Mouse (Mus musculus) heart, adult 9 months (tissue): ENCODE measurements around the gene Maats1.

Experiments
- DNase-seq, 2 experiments: peaks; one replicate each; pipeline ENCODE4 v3.0.0; 2022; ENCODE audit warnings: low spot score in 2 of 2

Maats1 gene

DNA sequence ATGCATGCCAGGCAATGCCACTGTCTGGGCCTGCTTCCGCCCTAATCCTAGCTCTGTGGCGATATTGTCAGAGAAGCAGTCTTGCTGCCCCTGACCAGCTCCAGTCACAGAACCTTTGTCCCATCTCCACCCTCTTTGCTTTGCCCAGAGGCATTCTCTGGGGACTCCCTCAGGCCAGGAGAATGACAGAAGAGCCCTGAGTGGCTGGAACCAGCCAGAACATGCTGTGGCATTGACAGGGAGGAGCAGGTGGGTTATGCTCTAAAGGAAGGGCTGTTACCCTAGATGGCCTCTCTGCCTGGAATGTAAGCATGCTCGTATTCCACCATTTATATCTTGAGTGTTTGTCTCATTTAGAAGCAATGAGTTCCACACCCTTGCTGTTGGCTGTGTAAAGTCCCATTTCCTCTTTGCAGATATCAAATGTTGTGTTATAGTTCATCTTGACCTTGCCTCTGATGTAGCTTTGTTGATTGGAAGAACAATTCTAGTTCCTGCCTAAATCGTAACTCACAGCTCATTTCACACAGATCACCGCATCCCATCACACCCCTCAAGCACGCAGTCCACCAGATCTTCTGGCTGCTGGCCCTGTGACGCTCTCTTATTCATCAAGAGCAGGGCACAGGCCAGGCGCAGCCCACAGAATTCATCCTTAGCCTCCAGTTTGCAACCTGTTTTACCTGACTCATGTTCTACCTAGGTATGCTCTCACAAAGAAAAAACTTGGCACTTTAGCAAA lies 28.9 kb upstream of the Maats1 start:
- DNase-seq, result peak; percentile 52 to 55

DNA sequence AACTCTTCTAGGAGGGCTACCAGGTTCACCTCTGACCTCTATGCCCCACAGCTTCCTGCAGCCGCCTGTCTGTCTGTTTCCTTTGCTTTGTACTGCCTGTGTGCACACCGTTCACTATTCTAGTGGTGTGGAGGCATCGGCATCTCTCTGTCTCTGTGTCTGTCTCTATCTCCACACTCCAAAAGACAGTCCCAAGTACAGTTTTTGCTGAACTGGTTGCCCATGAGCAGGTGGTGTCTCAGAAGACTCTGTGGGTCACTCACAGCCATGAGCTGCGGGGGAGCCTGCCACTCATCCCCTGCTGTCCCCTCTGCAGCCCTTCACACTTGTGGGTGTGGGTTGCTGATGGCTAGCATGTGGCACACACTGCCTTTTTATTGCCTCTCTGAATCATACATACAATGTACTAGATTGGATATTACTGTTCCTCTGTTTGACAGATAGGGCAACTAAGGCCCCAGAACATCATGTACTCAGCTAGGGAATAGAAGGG lies 28.1 kb upstream of the Maats1 start:
- DNase-seq, result no peak

DNA sequence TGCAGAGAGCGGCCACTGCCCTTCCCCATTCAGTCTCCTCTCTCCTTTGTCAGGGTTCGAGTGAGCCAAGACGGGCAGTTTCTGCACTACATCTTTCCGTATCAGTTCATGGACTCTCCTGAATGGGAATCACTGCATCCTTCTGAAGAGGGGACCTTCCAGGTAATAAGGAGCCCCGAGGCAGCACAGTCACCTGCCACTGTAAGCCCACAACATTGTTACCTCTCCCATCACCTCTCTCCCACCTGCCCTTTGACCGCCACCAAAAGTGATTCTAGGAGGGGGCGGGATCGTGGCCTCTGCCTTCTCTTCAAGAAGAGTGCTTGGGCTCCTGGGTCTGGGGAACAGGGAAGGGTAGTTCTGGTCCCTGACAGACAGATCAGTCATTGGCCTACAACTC lies 27.5 kb upstream of the Maats1 start:
- DNase-seq, result no peak

DNA sequence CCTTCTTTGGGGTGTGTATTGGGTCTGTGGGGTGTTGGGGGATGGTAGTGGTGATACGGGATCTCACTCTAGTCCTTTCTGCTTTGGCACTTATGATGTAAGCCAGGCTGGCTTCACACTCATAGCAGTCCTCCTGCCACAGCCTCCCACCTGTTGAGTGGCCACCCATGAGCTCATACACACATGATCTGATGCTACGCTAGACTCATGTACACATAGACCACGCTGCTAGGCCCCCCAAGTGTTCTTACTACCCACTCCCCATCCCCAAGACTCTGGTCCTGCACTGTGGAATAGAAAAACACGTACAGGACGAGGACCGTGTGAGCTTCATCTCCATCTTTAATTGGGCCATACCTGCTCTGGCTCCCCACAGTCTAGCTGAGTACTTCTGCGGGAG lies 27.1 kb upstream of the Maats1 start:
- no peak for DNase-seq

DNA sequence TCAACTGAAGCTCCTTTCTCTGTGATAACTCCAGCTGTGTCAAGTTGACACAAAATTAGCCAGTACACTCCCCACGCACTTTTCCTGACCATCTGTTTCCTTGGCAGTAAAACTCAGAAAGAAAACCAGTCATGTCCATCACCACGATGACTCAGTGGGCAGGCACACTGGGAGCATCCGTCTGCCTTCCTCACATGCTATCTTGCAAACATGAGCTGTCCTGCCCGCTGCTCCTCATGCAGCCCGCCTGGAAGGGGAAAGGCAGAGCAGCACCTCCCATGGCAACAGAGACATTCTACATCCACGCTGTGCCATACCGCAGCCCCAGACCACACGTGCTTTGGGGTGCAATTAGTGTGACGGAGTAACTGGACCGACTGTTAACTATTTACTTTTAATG lies 26.4 kb upstream of the Maats1 start:
- DNase-seq, result peak; percentile 58 to 70

DNA sequence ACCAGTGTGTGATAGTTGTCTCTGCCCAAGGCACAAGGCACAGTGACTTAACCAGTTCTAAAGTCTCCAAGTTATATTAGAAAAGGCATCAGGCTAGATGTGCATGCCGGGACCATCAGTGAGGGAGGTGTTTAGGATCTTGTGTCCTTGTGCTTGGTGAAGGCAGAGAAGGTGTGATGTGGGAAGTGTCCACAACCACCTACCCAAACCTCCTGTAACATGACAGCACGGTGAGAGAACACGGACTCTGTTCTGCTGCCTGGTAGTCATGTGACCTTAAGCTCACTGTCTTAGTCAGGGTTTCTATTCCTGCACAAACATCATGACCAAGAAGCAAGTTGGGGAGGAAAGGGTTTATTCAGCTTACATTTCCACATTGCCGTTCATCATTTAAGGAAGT lies 24.3 kb upstream of the Maats1 start:
- DNase-seq, result no peak

DNA sequence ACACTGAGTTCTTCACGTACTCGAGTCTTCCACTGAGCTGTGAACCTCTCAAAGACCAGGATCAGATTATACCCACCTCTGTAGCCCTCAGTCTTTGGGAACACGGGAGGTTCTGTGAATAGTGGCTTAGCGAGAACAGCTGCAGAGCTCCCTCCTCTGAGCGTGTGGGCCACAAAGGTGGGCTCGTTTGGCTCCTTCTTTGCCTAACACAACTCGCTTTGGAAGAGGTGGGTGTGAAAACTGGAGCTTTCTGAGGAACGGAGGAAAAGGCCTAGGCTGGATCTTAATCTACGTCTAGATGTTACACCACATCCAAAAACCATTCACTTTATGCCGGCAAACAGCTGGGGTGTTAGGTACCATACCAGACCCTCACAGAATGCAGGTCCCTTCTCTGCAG lies 23.4 kb upstream of the Maats1 start:
- no peak for DNase-seq

DNA sequence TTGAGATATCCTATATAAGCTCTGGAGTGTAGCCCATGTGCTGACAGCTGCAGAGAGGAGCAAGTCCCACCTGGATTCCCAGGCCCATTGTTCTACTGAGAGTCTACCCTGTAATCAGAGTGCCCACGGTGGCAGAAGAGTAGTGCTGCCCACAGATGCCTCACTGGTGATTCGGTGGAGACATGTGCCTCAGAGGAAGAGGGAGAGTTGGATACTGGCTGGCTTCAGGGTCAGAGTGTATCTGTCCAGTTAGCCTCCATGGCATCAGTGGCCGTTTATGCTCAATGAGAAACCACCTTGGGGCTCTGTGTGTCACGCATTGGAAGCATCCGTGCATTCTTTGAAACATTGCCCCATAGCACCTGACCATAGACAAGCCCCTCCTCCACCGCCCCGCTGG lies 21.7 kb upstream of the Maats1 start:
- no peak for DNase-seq

DNA sequence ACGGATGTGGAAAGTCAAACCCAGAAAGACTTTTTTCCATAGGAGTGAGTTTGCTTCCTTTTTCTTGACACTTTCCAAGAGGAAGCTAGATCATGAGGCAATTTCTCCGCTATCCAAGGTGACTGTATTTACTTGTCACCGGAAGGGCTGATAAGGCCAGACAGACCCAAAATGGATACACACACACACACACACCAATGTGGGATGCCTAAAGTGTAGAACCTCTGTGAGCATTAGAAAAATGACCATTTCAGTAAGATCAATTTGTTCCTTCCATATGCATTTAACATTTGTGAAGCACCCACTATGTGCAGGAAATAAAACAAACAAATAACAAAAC lies 21.3 kb upstream of the Maats1 start:
- DNase-seq, result no peak

DNA sequence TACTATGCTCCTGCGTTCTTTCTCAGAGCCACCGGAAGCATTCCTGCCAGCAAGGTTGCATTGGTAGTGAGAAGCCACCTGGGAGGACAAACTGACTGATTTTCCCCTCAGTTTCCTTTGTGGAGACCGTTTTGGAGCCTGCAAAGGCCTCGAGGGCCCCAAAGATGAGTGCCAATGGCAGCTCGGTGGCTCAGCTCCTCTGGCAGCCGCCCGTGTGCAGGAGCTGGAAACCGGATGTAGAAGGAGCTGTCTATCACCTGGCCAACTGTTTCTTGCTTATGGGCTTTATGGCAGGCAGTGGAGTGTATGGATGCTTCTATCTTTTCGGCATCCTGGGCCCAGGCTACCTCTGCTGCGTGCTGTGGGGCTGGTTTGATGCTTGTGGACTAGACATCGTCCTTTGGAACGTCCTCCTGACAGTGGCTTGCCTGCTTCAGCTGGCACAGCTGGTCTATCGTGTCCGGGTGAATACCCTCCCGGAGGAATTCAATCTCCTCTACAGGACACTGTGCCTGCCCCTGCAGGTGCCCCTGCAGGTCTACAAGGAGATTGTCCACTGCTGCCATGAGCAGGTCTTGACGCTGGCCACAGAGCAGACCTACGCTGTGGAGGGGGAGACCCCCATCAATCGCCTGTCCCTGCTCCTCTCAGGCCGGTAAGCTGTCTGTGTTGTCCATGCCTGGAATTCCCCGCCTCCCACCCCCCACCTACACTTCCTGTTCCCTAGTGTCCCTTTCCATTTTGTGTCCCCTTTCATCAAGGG lies 20.7 kb upstream of the Maats1 start:
- no peak for DNase-seq

DNA sequence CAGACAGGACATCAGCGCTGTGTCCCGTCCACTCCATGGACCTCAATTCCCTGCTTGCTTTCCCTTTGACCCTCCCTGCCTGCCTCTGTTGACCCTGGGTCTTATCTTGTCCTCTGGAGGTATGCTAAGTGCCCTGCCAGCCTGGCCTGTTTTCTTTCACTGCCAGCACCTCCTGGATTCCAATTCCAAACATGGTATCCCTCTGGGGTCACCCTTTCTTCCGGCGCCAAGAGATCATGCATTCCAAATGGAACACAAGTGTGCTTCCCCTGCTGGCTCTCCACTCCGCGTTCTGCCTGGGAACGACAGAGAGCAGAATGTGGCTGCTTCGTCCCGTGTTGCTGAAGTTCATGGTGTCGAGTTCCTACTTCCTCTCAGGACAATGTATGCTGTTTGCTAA lies 20.0 kb upstream of the Maats1 start, which contains the start of gene Popdc2:
TSS of gene Popdc2 (plus strand) at position 277 of the 400 bp plus-strand sequence.
- DNase-seq, result peak; percentile 88

DNA sequence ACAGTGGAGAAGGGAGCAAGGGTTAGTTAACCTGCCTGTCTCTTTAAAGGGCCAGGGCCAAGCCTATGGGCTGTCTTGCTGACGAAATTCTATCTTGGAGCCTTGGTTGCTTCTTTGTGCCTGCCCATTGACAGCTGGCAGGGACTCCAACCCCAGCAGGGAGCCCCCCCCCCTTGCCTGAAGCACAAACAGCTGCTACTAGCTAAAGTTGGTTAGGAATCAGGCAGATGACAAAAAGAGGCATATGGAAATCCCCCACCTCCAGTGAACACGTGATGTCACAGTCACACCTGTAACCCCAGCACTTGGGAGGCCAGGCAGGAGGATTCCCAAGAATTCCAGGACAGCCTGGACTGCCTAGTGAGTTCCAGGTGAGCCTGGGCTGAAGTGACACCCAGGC lies 18.4 kb upstream of the Maats1 start:
- DNase-seq, result no peak

DNA sequence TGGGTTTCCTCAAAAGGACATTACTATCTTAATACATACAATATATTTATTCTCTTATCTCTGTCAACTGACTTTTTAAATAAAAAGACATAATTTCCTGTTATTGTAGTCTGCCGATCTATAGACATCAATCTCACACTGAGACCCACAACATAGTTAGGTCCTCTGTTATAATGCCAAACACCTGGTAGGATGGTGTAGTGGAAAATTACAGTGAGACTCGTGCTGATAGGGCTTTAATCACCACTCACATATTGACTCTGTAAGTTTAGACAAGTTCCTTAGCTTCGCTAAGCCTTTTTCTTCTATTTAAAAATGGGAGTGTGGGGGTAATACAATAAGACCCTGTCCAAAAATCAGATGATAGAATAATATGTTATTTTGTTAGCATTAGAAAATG lies 17.9 kb upstream of the Maats1 start:
- DNase-seq, result no peak

DNA sequence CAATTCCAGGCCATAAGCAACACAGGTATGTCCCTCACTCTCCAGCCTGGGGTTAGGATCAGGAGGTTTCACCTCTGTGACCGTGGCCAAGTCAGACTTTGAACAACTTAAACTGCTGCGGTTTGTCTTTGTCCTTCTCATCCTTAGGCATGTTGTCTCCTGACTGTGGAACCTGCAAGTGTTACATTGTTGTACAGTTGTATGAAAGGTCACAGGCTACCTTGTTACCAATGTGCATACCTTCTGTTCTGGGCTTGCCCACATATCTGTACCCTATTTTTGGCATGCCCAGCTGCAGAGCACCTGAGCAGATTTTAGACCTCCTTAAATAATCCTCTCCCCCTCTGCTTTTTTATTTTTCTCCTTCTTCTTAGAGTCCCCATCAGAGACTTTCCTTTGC lies 17.3 kb upstream of the Maats1 start:
- no peak for DNase-seq

DNA sequence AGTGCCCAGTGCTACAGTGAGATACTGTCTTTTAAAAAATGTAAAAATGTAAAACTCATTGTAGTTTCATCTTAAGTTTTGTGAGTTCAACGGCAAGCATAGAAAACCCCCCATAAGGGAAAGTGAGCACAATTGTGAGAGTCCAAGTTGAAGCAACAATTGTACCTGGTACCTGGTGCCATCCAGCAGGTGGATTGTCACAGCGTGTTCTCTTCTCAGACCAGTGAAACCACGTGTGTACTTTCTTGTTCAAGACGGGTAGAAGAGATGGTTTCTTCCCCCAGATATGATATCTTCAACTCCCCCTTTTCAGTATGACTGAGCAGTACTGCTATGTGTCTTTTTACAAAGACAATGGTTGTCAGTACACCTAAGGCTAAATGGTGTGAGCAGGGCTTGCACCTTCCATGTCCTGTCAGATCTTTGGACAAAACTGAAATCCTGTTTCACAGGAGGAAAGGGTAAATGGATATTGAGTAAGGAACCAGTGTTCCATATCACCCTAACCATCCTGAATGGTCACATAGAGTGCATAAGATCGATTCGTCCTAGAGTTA lies 16.4 kb upstream of the Maats1 start:
- no peak for DNase-seq

DNA sequence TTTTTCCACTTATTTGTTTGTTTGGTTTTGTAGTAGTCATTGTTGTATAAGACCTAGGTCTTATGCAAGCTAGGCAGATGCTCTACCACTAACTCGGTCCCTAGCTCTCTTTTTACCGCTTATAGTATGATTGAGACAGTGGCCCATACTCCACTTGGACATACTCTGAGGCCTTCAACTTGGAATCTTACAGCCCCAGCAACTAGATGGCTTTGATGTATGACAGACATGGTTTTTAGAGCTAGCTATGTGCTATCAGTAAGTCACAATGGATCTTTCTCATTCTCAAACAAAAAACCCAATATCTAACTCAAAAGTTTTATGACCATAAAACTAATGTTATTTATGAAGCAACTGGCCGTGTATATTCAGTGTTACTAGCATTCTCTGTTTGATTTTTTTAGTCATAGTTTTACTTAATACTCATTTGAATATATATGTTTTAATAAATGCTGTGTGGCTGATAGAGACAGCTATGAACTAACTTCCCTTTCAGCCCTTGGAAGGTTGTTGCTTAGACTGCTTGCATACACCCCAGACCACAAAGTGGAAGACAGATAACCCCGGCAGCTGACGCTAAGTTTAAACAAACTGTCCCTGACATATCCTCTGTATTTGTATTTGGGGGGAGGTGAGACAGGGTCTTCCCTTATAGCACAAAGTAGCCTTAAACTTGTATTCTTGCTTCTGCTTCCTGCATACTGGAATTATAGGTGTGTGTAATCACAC lies 12.4 kb upstream of the Maats1 start:
- no peak for DNase-seq

DNA sequence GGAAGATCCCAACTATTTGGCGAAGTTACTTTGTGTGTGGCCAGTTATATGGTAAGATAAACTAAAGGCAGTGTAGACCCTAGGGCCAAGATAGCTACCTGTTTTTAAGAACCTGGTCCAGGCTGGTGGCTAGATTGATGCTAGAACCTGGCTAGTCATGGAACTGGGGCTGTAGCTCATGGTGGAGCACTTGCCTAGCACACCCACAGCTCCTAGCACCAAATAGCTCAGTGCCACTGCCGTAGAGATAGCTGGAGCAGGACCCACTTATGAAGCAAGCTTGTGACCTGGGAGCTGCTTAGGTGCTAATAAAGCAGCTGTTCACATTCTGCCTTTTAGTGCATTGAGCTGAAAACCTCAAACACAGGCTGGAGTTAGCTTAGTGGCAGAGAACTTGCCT lies 11.7 kb upstream of the Maats1 start:
- no peak for DNase-seq

DNA sequence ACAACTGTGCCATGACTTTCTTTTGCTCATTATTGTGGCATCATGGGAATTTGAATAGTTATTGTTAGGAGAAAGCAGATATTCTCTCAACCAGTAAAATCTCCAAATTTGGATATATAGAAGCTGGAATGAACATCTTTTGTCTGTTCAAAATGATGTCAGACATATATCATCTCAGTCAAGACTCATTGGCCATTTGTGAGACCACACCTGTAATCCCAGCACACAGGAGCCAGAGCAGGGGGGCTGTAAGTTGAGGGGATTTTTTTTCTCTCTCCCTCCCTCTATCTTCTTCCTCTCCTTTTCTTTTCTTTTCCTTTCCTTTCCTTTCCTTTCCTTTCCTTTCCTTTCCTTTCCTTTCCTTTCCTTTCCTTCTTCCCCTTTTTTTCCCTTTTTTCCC lies 10.9 kb upstream of the Maats1 start:
- DNase-seq, result no peak

DNA sequence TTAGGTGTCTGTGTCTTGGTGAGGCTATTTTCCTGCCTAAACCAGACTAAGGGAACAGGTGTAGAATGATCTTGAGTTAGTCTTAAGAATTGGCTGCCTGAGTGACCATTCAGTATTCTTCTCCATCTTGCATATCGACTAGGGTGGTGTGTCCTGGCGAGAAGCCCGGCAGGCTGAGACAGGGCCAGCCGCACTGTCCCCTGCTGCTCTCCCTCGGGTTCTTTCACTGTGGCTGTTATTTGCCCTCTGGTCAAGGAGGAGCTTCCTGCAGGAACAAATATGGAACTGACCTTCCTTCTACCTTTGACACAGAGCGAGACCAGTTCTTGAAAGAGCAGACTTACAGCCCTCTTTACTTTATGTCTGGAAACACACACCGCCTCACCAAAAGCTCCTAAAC lies 10.1 kb upstream of the Maats1 start:
- DNase-seq, result peak in 1 of 2 experiments; percentile 71

DNA sequence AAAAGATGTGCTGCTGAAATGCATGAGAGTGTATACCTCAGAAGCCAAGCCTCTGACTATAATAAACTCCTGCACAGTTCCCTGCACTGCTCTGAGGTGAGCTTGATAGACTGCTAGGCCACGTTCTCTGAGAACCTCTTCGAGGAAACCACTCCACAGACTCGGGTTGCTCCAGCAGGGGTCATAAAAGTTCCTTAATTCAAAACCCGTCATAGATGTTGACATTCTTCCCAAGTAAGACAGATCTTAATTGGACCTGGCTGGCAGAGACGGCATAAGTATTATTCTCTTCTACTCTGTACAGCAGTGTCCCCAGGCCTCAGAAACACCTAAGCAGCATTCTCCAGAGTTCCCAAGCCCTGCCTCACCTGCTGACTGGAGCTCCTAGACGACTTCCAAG lies 9.0 kb upstream of the Maats1 start:
- no peak for DNase-seq

DNA sequence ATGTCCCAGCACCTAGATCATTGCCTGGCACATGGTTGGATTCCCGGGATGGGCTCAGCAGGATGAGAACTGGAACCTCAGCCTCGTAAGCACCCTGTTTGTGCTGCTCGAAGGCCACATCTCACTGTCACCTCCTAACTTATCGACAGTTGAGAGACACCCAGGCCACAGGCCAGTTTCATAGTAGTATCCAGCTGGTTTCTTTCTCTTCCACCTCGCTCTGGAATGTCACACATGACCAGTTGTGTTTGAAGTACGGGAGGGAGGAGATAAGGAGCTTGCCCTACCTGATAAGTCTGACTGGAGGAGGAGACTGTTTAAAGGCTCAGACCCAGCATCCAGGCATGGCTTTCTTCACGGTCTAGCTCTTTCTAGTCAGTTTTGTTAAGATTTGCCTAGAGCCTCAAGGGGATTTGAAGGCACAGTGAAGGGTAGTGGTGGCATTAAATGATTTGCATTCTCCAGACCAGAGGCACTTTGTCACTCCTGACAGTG lies 8.5 kb upstream of the Maats1 start:
- peak; percentile 82 to 84 for DNase-seq

DNA sequence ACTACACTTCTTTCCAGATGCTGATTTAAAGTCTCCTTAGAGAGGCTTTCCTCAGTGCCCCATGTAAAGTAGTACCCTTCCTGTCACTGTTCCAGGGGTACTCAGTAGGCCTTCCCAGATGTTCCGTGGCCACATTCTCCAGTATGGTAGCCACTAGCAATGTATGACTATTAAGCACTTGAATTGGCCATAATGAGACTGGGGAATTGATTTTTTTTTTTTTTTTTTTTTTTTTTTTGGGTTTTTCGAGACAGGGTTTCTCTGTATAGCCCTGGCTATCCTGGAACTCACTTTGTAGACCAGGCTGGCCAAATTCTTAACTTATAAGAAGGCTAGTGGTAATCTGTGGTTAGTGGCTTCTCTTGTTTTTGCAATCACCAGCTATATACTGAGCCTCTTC lies 7.9 kb upstream of the Maats1 start:
- no peak for DNase-seq
